Mouse (Mus musculus) retina, postnatal 7 days (tissue): ENCODE measurements around the gene Slc1a3.

Experiments used
- DNase-seq: peaks from one replicate; pipeline ENCODE4 v3.0.0-alpha.2; 2012; ENCODE audit warnings: low read depth, low spot score

Slc1a3 gene

DNA sequence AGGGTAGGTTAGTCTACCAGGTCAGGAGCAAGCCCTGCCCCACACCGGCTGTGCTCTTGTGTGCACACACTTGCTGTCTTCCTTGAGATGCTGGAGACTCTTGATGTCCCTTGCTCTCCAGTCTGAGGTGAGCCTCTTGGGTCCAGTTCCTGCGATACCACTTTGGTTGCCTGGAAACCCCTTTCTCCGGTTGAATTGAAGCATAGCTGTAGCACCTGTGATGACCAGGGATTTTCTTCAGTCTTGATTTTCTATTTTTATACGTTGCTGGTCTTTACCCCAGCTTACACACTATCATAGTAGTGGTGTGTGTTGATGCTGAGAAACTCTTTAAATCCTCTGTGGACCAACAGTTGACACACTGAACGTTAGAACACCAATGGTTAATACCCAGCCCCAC is 95.9 kb downstream of the Slc1a3 start:
- DNase-seq = no peak

DNA sequence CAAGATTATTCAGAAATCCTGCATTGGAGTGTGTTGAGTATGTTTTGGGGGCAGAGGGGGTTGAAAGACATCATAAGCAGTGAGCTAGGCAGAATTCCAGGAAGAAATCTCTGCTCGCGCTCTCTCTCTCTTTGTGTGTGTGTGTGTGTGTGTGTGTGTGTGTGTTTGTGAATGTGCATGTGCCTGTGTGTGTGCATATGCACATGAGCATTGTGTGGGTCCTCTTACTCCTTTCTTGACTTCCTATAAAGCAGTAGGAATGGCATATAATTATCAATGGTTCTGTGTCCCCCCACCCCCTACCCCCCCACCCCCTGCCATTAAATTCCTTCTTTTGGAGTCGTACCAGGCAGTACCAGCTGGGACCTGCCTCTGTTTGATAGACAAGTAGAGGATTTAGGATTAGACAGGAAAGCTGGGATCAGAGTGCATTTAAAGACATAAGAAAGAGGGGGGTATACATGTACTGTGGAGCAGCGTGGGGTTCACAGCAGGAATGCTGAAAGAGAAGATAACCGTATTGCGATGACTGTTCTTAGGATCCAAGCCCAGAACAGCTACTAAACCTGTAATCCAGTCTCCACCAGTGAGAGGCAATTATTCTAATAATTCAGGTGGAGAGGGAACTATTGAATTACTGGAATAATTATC is 104.9 kb downstream of the Slc1a3 start:
- no peak for DNase-seq

DNA sequence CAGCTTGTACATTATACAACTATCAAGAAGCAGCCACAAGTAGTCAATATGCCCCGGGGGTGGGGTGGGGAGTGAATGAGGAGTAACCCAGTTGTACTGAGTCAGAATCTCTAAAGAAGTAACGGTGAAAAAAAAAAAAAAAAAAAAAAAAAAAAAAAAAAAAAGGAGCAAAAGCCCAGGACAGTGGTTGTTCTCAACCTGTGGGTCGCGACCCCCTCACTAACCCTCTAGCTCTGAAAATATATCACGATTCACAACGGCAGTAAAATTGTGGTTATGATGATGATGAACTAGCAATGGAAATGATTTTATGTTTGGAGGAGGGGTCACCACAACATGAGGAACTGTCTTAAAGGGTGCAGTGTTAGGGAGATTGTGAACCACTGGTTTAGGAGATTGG is 108.2 kb downstream of the Slc1a3 start:
- DNase-seq = no peak

DNA sequence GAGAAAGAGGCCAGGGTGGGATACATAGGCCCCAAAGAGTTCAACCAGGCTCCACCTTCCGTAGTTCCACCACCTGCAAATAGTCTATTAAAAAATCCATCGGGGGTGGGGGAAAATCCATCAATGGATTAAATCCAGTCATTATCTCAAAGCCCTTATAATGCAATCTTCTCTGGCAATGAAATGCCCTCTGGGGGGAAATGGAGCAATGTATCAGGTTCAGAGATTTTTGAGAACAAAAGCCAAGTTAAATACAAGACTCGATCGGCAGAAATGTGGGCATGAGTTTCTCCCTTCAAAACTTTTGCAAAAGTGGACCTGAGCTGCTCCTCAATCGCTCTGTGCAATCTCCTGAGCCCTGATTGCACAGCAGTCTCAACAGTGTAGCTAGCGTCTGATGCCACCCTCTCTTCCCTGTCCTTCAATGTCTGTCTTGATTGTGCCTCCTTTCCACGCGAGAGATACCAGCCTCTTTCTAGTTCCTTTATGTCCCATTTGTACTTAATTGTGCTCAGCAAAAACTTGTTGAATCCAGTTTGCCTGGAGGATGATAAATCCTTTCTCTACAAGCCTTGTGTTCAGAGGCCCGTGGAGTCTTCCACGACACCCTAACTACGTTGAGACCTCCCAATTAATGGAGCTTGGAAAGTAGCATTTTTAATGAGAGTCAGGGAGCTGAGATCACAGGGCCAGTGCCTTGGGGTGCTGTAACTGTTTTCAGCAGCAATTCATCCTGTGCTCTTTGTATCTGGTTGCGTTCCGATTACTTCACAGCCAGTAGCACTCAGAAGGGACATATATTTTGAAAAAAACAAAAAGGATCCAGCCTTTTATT is 109.0 kb downstream of the Slc1a3 start:
- no peak for DNase-seq

DNA sequence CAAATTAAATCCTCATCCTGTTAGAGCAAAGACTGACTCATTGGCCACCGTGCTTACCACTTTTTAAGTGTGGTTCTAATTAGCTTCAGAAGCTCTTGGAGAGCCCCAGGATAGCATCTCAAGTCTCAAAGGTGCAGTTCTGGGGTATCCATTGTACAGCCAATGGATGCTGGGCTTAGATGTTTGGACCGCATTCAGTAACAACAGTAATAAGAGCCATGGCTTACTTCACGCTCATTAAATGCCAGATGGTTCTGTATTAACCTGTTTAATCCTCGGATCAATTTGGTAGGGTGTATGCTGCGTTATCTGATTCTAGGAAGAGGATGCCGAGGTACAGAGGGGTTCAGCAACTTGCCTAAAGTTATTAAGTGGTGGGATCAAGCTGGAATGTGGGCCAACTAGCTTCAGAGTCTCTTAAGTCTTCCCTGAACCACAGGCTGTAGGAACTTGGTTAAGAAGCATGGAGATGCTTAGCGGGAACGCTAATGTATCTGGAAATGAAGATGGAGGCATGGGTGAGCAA is 114.1 kb downstream of the Slc1a3 start:
- DNase-seq = no peak

DNA sequence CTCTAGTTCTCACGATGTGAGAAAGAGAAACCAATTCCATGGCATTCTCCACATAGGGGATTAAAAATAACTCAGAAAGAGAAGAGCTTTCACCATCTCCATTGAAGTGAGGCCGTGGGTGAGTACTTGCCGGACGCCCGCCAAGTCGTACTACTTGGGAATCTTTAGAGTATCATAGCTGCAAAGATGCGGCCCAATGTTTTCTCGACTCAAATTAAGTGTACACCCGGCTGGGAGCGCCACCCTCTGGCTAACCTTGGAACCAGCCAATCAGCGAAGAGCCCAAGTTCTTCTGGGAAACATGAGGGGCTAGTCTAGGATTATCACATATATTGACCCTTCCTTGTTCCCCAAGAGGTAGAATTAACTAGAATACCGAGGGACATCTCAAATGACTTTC is 115.3 kb downstream of the Slc1a3 start:
- no peak for DNase-seq

DNA sequence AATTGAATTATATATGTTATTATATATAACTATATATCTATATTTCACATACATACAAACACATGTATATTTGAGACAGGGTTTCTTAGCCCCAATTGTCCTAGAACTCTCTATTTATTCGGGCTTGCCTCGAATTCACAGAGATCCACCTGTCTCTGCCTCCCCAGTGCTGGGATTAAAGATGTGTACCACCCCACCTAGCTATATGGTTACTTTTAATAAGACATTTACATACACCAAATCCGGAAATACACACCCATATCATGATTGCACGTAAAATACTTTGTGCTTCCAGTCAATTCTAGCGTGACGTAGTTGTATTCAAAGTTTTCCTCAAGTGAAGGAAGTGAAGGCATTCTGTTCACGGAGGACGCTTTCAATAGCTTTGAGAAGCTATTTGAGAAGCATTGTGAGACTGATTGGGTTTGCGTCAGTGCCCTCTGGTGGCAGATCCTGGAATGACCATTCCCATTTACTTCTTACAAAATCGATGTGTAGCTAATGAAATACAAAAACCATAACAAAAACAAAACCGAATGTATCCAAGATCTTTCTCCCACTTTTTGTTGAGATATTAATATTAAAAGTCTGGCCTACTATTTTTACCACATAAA is 121.0 kb downstream of the Slc1a3 start:
- peak; percentile 65 for DNase-seq

DNA sequence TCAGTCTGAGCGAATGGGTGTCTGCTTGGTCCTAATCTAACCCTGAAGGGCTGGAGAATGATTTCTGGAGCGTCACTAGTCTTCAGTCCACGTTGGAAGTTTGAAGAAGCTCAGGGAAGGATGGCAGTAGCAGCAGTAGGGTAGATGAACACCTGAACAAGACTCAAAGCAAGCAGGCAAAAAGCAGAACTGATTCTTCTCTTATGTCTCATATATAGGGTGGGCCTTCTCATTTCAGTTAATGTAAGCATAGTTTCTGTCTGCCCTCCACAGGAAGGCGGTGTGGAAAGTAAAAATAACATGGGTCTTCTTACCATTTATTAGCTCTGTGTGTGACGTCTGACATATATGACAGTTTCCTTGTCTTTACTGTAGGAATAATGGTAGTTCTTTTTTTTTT is 122.5 kb downstream of the Slc1a3 start:
- no peak for DNase-seq

DNA sequence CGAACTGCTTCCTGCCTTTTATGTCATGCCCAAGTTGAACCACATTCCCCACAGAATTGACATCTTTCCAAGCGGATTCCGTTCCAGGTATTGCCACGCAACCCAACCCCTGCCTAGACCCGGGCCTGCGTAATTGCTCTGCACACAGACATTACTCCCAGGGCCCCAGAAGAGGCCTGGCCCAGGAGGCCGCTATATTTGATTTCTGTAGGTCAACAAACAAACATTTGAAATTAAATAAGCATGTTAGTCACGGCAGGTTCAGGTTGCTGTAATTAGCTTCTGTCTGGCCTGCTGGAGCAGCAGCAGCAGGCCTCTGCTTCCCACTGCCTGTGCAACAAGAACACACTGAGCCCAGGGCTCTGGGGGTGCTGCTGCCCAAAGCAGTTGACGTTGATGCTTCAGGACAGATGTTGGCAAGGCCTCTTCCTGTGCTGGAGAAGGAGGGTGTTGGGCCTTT is 123.7 kb downstream of the Slc1a3 start:
- DNase-seq = no peak
